Mouse (Mus musculus): Measurements from ENCODE around the gene Rnaseh2c. TPM values are rescaled to one million over a fixed set of nuclear protein-coding genes. Genes with fewer than 3 reads are reported as not detected.

Rnaseh2c gene
- polyA plus RNA-seq, 1 experiment: 62.0 TPM

- TF ChIP-seq POLR2A (IDR thresholded peaks at IDR 0.05; ENCODE audit: borderline replicate concordance, extremely low read depth, insufficient read depth, insufficient read length, poor library complexity, severe bottlenecking) (peak; percentile 73), CTCF (IDR thresholded peaks at IDR 0.05; ENCODE audit: borderline replicate concordance, extremely low read depth, insufficient read depth, insufficient read length) (no peak)
- DNase-seq (ENCODE audit: low read depth): peak; percentile 88
Observed at GRCm38 (mm10) chr19:5637069-5638047, 35.7 kb downstream of the Rnaseh2c start, which contains the start of gene Rela. Rela (plus strand) TSS chr19:5637483.

DNA sequence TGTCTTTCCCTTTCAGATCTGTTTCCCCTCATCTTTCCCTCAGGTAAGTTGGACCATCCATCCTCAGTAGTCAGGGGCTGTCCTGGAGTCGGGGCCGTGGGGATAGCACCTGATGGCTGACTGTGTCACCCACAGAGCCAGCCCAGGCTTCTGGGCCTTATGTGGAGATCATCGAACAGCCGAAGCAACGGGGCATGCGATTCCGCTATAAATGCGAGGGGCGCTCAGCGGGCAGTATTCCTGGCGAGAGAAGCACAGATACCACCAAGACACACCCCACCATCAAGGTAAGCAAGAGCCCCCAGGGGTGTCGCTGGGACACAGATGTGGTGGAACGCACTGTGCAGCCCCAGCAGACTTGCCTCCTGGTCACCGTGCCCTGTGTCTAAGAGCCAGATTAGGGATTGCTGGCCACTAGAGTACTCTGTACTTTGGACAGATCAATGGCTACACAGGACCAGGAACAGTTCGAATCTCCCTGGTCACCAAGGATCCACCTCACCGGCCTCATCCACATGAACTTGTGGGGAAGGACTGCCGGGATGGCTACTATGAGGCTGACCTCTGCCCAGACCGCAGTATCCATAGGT, 36.8 kb downstream of the Rnaseh2c start:
- no peak for DNase-seq (ENCODE audit: low read depth)
- TF ChIP-seq POLR2A (IDR thresholded peaks at IDR 0.05; ENCODE audit: borderline replicate concordance, extremely low read depth, insufficient read depth, insufficient read length, poor library complexity, severe bottlenecking) (no peak), CTCF (IDR thresholded peaks at IDR 0.05; ENCODE audit: borderline replicate concordance, extremely low read depth, insufficient read depth, insufficient read length) (no peak)

GRCm38 (mm10) chr19:5640339-5640738, 38.7 kb downstream of the Rnaseh2c start:
- no peak for TF ChIP-seq CTCF (IDR thresholded peaks at IDR 0.05; ENCODE audit: borderline replicate concordance, extremely low read depth, insufficient read depth, insufficient read length)
- TF ChIP-seq POLR2A (IDR thresholded peaks at IDR 0.05; ENCODE audit: borderline replicate concordance, extremely low read depth, insufficient read depth, insufficient read length, poor library complexity, severe bottlenecking): no peak
- DNase-seq (ENCODE audit: low read depth): no peak

DNA sequence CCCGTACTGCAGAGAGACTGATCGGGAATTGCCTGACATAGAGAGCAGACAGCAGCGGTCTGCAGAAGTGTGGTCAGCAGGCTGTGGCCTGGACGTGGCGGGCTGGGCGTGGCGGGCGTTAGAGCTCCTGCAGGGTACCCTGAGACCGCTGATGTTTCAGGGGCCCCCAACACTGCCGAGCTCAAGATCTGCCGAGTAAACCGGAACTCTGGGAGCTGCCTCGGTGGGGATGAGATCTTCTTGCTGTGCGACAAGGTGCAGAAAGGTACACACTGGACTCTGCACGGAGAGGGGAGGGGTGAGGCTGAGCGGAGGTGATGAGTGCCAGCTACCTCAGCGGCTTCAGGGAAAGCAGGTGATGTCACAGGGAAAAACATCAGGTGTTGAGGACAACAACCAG, 39.3 kb downstream of the Rnaseh2c start:
- TF ChIP-seq POLR2A (IDR thresholded peaks at IDR 0.05; ENCODE audit: borderline replicate concordance, extremely low read depth, insufficient read depth, insufficient read length, poor library complexity, severe bottlenecking): no peak
- TF ChIP-seq CTCF (IDR thresholded peaks at IDR 0.05; ENCODE audit: borderline replicate concordance, extremely low read depth, insufficient read depth, insufficient read length): no peak
- DNase-seq (ENCODE audit: low read depth): no peak

DNA sequence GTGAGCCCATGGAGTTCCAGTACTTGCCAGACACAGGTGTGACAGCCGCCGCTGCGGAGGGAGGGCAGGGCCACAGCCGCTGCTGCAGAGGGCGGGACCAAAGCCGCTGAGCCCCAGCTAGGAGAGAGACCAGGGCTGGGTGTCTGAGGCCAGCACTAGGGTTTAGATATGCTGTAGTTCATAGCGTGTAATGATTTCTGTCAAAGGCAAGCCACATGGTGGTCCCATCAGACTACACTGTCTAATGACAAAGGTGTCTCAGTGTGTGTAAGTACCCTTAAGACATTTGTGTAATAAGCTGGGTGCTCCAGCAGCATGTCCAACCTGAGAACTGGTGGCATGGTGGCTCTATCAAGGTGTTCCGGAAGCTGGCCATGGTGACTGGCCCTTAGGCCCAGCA, 40.0 kb downstream of the Rnaseh2c start:
- no peak for TF ChIP-seq CTCF (IDR thresholded peaks at IDR 0.05; ENCODE audit: borderline replicate concordance, extremely low read depth, insufficient read depth, insufficient read length)
- no peak for TF ChIP-seq POLR2A (IDR thresholded peaks at IDR 0.05; ENCODE audit: borderline replicate concordance, extremely low read depth, insufficient read depth, insufficient read length, poor library complexity, severe bottlenecking)

DNA sequence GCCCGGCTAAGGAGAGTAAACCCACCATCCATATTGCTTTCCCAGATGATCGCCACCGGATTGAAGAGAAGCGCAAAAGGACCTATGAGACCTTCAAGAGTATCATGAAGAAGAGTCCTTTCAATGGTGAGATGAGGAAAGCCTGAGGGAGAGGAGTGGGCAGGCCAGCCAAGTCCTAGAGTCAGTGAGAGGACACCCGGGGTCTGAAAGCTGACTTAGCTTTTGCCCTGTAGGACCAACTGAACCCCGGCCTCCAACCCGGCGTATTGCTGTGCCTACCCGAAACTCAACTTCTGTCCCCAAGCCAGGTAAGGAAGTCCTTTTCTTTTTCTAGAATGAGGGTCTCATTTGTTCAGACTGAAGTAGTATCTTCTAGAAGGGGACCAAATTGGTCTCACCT, 43.6 kb downstream of the Rnaseh2c start:
- TF ChIP-seq CTCF (IDR thresholded peaks at IDR 0.05; ENCODE audit: borderline replicate concordance, extremely low read depth, insufficient read depth, insufficient read length) (no peak), POLR2A (IDR thresholded peaks at IDR 0.05; ENCODE audit: borderline replicate concordance, extremely low read depth, insufficient read depth, insufficient read length, poor library complexity, severe bottlenecking) (no peak)
- no peak for DNase-seq (ENCODE audit: low read depth)

More for the DNA sequence above, 40.0 kb downstream of the Rnaseh2c start:
- no peak for DNase-seq (ENCODE audit: low read depth)

DNA sequence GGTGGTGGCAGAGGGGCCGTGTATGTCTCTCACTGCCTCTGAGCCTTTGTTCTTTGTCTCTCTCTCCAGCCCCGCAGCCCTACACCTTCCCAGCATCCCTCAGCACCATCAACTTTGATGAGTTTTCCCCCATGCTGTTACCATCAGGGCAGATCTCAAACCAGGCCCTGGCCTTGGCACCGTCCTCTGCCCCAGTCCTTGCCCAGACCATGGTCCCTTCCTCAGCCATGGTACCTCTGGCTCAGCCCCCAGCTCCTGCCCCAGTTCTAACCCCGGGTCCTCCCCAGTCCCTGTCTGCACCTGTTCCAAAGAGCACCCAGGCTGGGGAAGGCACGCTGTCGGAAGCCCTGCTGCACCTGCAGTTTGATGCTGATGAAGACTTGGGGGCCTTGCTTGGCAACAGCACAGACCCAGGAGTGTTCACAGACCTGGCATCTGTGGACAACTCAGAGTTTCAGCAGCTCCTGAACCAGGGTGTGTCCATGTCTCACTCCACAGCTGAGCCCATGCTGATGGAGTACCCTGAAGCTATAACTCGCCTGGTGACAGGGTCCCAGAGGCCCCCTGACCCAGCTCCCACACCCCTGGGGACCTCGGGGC, 45.2 kb downstream of the Rnaseh2c start:
- no peak for DNase-seq (ENCODE audit: low read depth)
- TF ChIP-seq CTCF (IDR thresholded peaks at IDR 0.05; ENCODE audit: borderline replicate concordance, extremely low read depth, insufficient read depth, insufficient read length) (no peak), POLR2A (IDR thresholded peaks at IDR 0.05; ENCODE audit: borderline replicate concordance, extremely low read depth, insufficient read depth, insufficient read length, poor library complexity, severe bottlenecking) (no peak)

DNA sequence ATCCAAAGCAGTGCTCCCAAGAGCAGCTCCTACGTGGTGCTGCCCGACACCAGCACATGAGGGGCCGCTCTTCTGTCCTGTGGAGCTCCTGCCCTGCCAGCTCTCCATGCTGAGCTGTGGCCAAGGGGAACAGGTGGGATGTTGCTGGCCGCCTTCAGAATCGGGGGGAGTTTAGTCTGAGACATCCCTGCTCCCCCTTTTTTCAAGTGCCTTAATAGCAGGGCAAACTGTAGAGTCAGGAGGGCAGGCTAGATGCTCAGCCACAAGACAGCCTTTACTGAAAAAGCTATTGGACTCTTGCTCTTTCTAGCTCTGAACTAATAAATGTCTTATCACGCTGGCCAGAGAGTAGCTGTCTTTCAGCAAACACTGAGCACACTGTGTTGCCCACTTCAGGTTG, 46.1 kb downstream of the Rnaseh2c start:
- no peak for DNase-seq (ENCODE audit: low read depth)
- no peak for TF ChIP-seq POLR2A (IDR thresholded peaks at IDR 0.05; ENCODE audit: borderline replicate concordance, extremely low read depth, insufficient read depth, insufficient read length, poor library complexity, severe bottlenecking)
- no peak for TF ChIP-seq CTCF (IDR thresholded peaks at IDR 0.05; ENCODE audit: borderline replicate concordance, extremely low read depth, insufficient read depth, insufficient read length)

GRCm38 (mm10) chr19:5648401-5649297, 47.0 kb downstream of the Rnaseh2c start:
- DNase-seq (ENCODE audit: low read depth): peak; percentile 95
- TF ChIP-seq POLR2A (IDR thresholded peaks at IDR 0.05; ENCODE audit: borderline replicate concordance, extremely low read depth, insufficient read depth, insufficient read length, poor library complexity, severe bottlenecking) (no peak; the same call in 1 of the 2 replicates), CTCF (IDR thresholded peaks at IDR 0.05; ENCODE audit: borderline replicate concordance, extremely low read depth, insufficient read depth, insufficient read length) (peak; percentile 10; the same call in 1 of the 2 replicates)

GRCm38 (mm10) chr19:5649298-5649741, 47.6 kb downstream of the Rnaseh2c start:
- TF ChIP-seq POLR2A (IDR thresholded peaks at IDR 0.05; ENCODE audit: borderline replicate concordance, extremely low read depth, insufficient read depth, insufficient read length, poor library complexity, severe bottlenecking) (no peak), CTCF (IDR thresholded peaks at IDR 0.05; ENCODE audit: borderline replicate concordance, extremely low read depth, insufficient read depth, insufficient read length) (no peak)
- no peak for DNase-seq (ENCODE audit: low read depth)

Measured in brain, embryonic 14.5 days (tissue).